Mouse (Mus musculus) limb, embryonic 11.5 days (tissue): ENCODE measurements around the gene Ppp2r5e. TPM values are rescaled to one million over a fixed set of nuclear protein-coding genes. Genes with fewer than 3 reads are reported as not detected.

Experiments
- ATAC-seq: fragments of 200-750 bp; cut with Nextera tagmentation; 2 replicates; pipeline ENCODE4 v1.8.0; 2017; ENCODE audit warnings: low read depth; ENCODE audit not compliant: insufficient number of reproducible peaks, low FRiP score, low TSS enrichment
- DNase-seq: peaks from one replicate; pipeline ENCODE4 v3.0.0-alpha.2; 2015; ENCODE audit warnings: low spot score
- H3K27ac ChIP-seq: fragments of 300-500 bp; sonication (generic); replicated peaks from 2 replicates; pipeline ENCODE4 v1.5.1; 2014; ENCODE audit warnings: low read depth, mild to moderate bottlenecking, low read length
- H3K27me3 ChIP-seq: fragments of 300-500 bp; sonication (generic); 2 replicates; pipeline ENCODE4 v1.6.1; 2014; ENCODE audit warnings: mild to moderate bottlenecking, low read length, mixed read lengths; ENCODE audit not compliant: control insufficient read depth, insufficient read depth
- H3K36me3 ChIP-seq: fragments of 300-500 bp; sonication (generic); 2 replicates; pipeline ENCODE4 v1.6.1; 2014; ENCODE audit warnings: mild to moderate bottlenecking, low read length, moderate library complexity, mixed read lengths; ENCODE audit not compliant: control insufficient read depth, insufficient read depth
- H3K4me1 ChIP-seq: fragments of 300-500 bp; sonication (generic); 2 replicates; pipeline ENCODE4 v1.6.1; 2014; ENCODE audit warnings: low read length, mixed read lengths; ENCODE audit not compliant: control insufficient read depth, insufficient read depth
- H3K4me2 ChIP-seq: fragments of 300-500 bp; sonication (generic); 2 replicates; pipeline ENCODE4 v1.6.1; 2014; ENCODE audit warnings: low read depth, mild to moderate bottlenecking, moderate library complexity; ENCODE audit not compliant: severe bottlenecking
- H3K4me3 ChIP-seq: fragments of 300-500 bp; sonication (generic); 2 replicates; pipeline ENCODE4 v1.5.1; 2014; ENCODE audit warnings: low read depth, low read length
- H3K9ac ChIP-seq: fragments of 300-500 bp; sonication (generic); 2 replicates; pipeline ENCODE4 v1.6.1; 2014; ENCODE audit warnings: mild to moderate bottlenecking, low read length
- H3K9me3 ChIP-seq: fragments of 300-500 bp; sonication (generic); 2 replicates; pipeline ENCODE4 v1.6.1; 2016; ENCODE audit warnings: low read length; ENCODE audit not compliant: control insufficient read depth
- WGBS: fragments of 180-500 bp; shearing (Covaris S2); extraction: QIAGEN DNeasy Blood & Tissue Kit; methylation state at CpG from one replicate; pipeline ENCODE4 v1.1.7; 2014; 5-methylcytosine and 5-hydroxymethylcytosine counted together
- polyA plus RNA-seq: library from polyadenylated mRNA; unstranded; fragments of >200 nt; fragmentation: Nextera tagmentation; extraction: Ambion mirVana; gene quantifications from 2 replicates; pipeline ENCODE4 v1.2.1, GENCODE M21; 2014

Ppp2r5e gene
- 18.1 and 19.2 TPM in 2 replicates for polyA plus RNA-seq

- Histone ChIP-seq H3K4me3 (peak within 1 kb of the TSS; percentile 96), H3K27me3 (no peaks in the 10 kb centered on the region), H3K4me2 (peak within 1 kb of the TSS; percentile 80), H3K36me3 (peaks cover 3% of the 10 kb centered on the region), H3K4me1 (peaks cover 2% of the 10 kb centered on the region; the same call in 1 of the 2 replicates), H3K9ac (peak within 1 kb of the TSS; percentile 98), H3K27ac (peak within 1 kb of the TSS; percentile 94), H3K9me3 (no peaks in the 10 kb centered on the region)
- WGBS = under 1% methylated on average over 72 of the region's 72 CpGs
- ATAC-seq (peak; percentile 99), DNase-seq (peak; percentile 99)
These were observed at the start of gene Ppp2r5e for GRCm38 (mm10) chr12:75596154-75597002. Gene Ppp2r5e (minus strand): TSS chr12:75596245.

DNA sequence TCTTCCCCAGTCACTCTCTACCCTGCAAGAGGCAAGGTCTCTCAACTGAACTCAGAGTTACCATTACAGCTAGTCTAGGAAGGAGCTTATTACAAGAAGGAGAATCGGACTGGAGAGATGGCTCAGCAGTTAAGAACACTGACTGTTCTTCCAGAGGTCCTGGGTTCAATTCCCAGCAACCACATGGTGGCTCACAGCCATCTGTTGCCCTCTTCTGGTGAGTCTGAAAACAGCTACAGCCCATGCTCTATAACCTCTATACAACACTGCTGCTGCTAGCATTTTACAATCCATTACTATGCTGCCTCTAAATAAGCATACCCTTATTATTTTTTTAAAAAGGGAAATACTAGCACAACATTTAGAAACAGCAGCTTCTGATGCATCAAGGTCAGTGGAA lies 49.7 kb upstream of the Ppp2r5e start:
- no peak for DNase-seq
- WGBS = 88% methylated on average over 1 of the region's 1 CpGs
- Histone ChIP-seq H3K4me3 (no peak overlapping the region), H3K27ac (no peak overlapping the region), H3K4me1 (no peaks in the 10 kb centered on the region), H3K9me3 (no peaks in the 10 kb centered on the region), H3K9ac (no peak overlapping the region), H3K36me3 (no peaks in the 10 kb centered on the region), H3K4me2 (no peak overlapping the region), H3K27me3 (no peaks in the 10 kb centered on the region)
- ATAC-seq = no peak

DNA sequence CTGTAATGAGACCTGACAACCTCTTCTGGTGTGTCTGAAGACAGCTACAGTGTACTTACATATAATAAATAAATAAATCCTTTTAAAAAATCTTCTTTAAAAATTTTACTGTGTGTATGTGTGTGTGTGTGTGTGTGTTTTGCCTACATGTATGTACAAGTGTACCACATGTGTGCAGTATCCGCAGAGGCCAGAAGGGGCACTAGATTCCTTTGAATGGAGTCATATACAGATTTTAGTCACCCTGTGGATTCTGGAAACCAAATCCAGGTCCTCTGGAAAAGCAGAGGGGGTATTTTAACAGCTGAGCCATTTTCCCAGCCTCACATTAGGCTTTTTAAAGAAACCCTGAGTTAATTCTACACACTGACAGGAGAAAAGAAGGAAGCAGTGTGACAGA lies 45.7 kb upstream of the Ppp2r5e start:
- no peaks in the 10 kb centered on the region for H3K4me1 ChIP-seq
- DNase-seq (no peak), ATAC-seq (no peak)
- H3K9me3 ChIP-seq = no peaks in the 10 kb centered on the region
- no peak overlapping the region for H3K9ac ChIP-seq
- no peak overlapping the region for H3K4me3 ChIP-seq
- WGBS = 86% methylated on average over 1 of the region's 1 CpGs
- H3K36me3 ChIP-seq = no peaks in the 10 kb centered on the region
- H3K4me2 ChIP-seq = no peak overlapping the region
- no peaks in the 10 kb centered on the region for H3K27me3 ChIP-seq
- H3K27ac ChIP-seq = no peak overlapping the region

DNA sequence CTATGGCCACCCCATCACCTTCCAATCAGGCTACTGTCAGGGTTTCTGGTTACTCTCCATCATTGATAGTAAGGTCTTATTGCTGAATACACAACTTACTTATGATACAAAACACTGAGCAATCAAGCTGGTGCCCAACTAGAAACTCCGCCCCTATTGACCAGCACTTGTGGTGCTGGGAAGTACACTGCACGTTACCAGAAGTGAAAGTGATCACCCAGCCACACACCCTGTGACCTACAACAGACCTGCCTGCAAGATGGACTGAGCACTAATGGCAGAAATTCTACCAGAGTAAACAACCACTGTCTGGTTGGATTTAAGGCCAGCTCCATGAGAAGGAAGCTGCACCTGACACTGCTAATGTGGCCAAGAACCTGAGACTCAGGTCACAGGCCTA lies 42.3 kb upstream of the Ppp2r5e start:
- Histone ChIP-seq H3K27ac (no peak overlapping the region), H3K36me3 (no peaks in the 10 kb centered on the region), H3K4me2 (no peak overlapping the region), H3K4me3 (no peak overlapping the region), H3K27me3 (no peaks in the 10 kb centered on the region), H3K9ac (no peak overlapping the region), H3K9me3 (no peaks in the 10 kb centered on the region), H3K4me1 (no peaks in the 10 kb centered on the region)
- ATAC-seq (no peak), DNase-seq (no peak)
- 94% methylated on average over 2 of the region's 2 CpGs for WGBS

- 85% methylated on average over 3 of the region's 3 CpGs for WGBS
- ATAC-seq = no peak
- Histone ChIP-seq H3K9me3 (no peaks in the 10 kb centered on the region), H3K27me3 (no peaks in the 10 kb centered on the region), H3K4me3 (no peak overlapping the region), H3K4me1 (no peaks in the 10 kb centered on the region), H3K4me2 (no peak overlapping the region), H3K27ac (no peak overlapping the region), H3K9ac (no peak overlapping the region), H3K36me3 (no peaks in the 10 kb centered on the region)
- no peak for DNase-seq
These were observed 41.1 kb upstream of the Ppp2r5e start for GRCm38 (mm10) chr12:75637103-75637502.

- no peak overlapping the region for H3K4me2 ChIP-seq
- H3K4me3 ChIP-seq = no peak overlapping the region
- no peaks in the 10 kb centered on the region for H3K36me3 ChIP-seq
- no peak overlapping the region for H3K9ac ChIP-seq
- no peaks in the 10 kb centered on the region for H3K4me1 ChIP-seq
- no peaks in the 10 kb centered on the region for H3K27me3 ChIP-seq
- H3K9me3 ChIP-seq = no peaks in the 10 kb centered on the region
- 92% methylated on average over 10 of the region's 10 CpGs for WGBS
- ATAC-seq = no peak
- no peak for DNase-seq
- no peak overlapping the region for H3K27ac ChIP-seq
These were observed 39.9 kb upstream of the Ppp2r5e start for GRCm38 (mm10) chr12:75635771-75636430.

GRCm38 (mm10) chr12:75629618-75630017 lies 33.6 kb upstream of the Ppp2r5e start:
- Histone ChIP-seq H3K36me3 (no peaks in the 10 kb centered on the region), H3K4me1 (no peaks in the 10 kb centered on the region), H3K4me2 (no peak overlapping the region), H3K9me3 (no peaks in the 10 kb centered on the region), H3K9ac (no peak overlapping the region), H3K27me3 (no peaks in the 10 kb centered on the region), H3K27ac (no peak overlapping the region), H3K4me3 (no peak overlapping the region)
- DNase-seq = no peak
- 82% methylated on average over 1 of the region's 1 CpGs for WGBS
- ATAC-seq = no peak

- H3K9me3 ChIP-seq = no peaks in the 10 kb centered on the region
- H3K4me3 ChIP-seq = no peak overlapping the region
- WGBS = 92% methylated on average over 5 of the region's 5 CpGs
- H3K9ac ChIP-seq = no peak overlapping the region
- H3K36me3 ChIP-seq = no peaks in the 10 kb centered on the region
- no peak overlapping the region for H3K4me2 ChIP-seq
- ATAC-seq (no peak), DNase-seq (no peak)
- no peaks in the 10 kb centered on the region for H3K4me1 ChIP-seq
- no peaks in the 10 kb centered on the region for H3K27me3 ChIP-seq
- no peak overlapping the region for H3K27ac ChIP-seq
These were observed 27.2 kb upstream of the Ppp2r5e start for GRCm38 (mm10) chr12:75623292-75623691.
